Mouse (Mus musculus) cerebellum, adult 9-10 months (tissue): ENCODE data around the gene Atg2a.
"Not testable (repeated sequence)": the region's sequence is repeated elsewhere in the genome, so short reads cannot be mapped to it uniquely, and the experiment has no call there.

ENCODE experiments used
- DNase-seq: peaks from one replicate; pipeline ENCODE4 v3.0.0; 2022

Atg2a gene

DNA sequence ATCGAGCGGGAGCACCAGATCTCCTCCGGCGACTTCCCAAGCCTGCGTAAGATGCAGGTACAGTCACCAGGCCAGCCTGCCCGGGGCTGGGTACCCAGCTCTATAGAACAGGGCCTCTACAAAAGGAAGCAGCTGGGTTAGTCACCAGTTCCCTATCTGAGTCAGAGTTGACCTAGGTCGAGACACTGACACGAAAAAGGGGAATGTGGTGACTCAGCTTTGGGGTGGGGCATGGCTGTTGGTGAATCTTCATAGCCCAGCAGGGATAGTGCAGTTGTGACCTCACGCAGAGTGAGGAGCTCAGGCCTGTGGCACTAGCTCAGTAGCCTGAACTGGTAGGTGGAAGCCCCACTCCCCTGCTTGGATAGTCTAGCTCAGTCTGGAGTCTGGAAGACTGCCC is 56.2 kb downstream of the Atg2a start:
- DNase-seq: no peak

DNA sequence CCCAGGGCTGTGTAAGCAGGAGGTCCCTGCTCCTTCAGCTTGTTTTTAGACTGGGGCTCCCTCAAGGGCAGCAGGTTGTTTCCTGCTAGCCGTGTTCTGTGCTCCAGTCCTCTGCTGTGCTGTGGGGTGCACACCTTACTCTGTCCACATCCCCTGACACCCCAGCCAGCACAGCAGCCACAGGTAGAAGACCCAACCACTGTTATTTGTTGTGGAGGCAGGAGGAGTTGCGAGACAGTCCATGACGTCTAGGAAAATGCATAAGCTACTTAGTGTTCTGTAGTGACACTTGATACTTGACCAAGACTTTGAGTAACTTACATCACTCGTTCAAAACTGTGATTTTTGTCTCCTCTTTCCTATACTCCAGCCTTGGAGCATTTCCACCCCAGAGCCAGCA is 57.5 kb downstream of the Atg2a start:
- DNase-seq: no peak

DNA sequence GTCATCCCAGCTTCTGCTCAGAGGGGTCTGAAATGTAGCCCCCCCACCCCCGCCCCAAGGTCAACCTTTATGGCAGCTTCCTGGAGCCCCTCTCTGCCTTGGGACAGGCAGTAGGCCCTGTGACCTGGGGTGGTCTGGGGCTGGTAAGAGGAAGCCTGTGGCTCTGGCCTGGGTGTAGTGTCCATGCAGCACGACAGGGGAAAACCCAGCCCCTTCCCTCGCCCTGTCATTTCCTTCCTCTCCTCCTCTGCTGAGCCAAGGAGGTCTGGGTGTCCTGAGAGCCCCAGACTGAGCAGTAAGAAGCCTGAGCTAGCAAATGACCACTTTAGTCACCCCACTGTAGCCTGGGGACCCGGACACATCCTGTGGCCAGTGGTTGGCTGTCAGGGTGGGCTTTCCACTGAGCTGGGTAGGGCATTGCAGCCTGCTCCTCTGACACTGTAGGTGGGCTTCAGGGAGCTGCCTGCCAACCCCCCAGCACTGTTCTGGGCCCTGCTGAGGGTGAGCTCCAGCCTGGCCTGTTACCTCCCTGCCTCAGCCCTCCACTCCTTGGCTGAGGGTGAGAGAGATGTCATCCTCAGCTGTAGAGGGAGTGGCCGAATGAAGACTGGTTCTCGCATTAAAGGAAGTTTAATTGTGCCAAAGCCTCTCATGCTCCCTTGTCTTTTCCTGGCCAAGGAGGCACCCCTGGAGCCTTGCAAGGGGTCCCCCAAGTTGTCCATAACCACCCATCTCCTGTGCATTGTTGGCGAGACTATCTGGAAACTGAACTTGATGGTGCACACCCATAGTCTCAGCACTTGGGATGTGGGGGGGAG is 58.2 kb downstream of the Atg2a start:
- no peak for DNase-seq

GRCm38 (mm10) chr19:6300402-6300841 is 59.0 kb downstream of the Atg2a start:
- DNase-seq: peak; percentile 72

- no peak for DNase-seq
Measured at GRCm38 (mm10) chr19:6302114-6302513, 60.6 kb downstream of the Atg2a start.

DNA sequence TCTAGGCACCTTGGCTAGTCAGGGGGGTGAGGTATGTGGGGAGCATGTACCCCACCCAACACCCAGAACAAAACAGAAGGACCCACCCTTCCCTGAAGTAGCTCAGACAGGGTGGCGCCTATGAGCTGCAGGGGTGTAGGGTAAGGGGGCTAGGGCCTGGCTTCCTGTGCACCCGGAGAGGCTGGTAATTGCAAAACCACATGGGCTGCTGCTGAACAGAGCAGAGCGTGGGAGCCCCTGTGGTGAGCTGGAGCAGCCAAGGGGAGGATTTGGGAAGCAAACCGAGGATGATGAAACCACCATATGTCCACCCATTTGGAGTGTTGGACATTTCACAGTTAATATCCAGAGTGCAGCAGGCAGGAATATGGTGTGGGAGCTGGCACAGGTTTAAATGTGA is 61.1 kb downstream of the Atg2a start:
- DNase-seq: peak; percentile 94

DNA sequence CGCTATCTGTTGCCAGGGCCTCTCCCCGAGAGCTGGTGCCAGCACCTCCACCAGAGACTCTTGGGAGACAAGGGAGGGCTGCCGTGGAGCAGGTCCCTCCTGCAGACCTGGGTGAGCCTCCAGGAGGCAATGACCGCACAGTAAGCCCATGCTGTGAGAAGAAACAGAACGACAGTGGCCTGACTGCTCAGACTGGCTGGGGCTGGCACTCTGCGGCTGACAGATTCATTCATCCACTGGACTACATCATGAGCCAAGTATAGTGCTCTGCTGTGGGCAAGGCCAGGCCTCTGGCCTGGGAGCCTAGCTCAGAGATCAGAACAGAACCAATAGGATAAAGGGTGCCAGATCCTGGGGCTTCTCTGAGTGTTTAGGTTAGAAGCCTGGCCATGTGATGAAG is 62.4 kb downstream of the Atg2a start:
- DNase-seq: peak; percentile 74

DNA sequence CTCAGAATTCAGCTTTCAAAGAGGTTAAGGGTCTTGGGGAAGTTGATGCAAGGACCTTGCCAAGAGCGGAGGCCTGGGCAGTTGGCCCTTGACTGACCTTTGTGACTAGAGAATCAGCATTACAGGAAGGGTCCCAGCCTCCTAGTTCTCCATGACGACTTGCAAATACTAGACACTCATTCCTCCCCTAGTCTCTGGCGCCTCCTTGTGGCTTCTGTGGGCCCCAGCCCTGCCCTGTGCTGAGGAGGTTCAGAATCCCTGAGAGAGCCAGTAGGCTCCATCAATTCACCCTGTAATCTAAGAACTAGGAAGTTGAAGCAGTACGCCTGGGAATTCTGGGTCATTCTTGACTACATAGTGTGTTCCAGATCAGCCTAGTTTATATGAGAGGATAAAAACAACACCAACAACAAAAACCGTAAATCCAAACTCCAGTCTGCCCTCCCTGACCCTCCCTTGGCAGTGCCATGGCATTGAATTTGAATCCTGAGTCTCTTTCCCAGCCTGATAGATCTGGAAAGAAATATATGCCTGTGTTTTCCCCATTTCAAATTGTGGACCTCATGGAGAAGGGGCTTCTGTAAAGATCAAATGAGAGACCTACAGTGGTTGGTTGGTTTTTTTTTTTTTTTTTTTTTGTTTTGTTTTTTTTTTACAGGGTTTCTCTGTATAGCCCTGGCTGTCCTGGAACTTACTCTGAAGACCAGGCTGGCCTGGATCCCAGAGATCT is 63.5 kb downstream of the Atg2a start:
- DNase-seq: peak; percentile 95

DNA sequence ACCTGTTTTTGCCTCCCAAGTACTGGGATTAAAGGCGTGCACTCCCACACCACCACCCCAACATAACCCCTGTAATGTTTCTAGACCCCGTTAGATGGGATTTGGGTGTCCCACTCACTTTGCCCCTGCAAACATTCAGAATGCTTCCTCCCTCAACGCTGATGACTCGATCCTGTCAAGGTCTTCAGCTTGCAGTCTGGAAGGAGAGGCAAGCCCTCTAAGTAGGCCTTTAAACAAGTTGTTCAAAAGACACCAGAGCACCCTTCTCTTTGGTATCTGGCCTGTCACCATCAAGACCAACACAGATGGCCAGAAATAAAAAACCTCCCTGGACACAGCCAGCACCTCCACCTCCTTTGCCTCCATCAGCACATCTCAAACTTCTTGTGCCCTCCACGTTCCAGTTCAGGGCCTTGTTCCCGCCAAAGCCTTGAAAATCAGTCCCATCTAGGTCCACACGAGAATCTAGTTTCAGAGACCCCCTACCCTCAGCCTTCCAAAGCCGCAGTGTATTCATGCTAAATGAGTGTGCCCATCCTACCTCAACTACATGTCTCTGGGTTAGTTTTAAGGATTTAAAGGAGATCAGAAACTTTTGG is 64.1 kb downstream of the Atg2a start:
- peak; percentile 71 for DNase-seq

- DNase-seq: peak; percentile 90
Measured at GRCm38 (mm10) chr19:6306137-6306551, 64.7 kb downstream of the Atg2a start, which contains the start of gene Cdc42bpg. Gene Cdc42bpg (plus strand): TSS chr19:6306456.

DNA sequence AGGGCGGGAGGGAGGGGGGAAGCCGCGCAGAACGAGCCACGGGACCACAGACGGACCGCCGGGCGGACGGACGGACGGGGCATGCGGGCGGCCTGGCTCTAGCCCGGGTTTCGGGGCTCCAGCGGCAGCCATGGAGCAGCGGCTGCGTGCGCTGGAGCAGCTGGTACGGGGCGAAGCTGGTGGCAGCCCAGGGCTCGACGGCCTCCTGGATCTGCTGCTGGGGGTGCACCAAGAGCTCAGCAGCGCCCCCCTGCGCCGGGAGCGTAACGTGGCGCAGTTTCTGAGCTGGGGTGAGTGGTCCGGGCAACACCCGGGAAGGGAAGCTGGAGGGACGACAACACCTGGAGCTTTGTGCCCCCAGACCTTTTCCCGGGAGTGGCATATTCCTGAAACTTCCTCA is 65.1 kb downstream of the Atg2a start:
- peak; percentile 80 for DNase-seq

GRCm38 (mm10) chr19:6307733-6308531 is 66.5 kb downstream of the Atg2a start:
- DNase-seq: peak; percentile 80

- peak; percentile 72 for DNase-seq
Measured at GRCm38 (mm10) chr19:6310181-6310580, 68.7 kb downstream of the Atg2a start.

- DNase-seq: not testable (repeated sequence)
Measured at GRCm38 (mm10) chr19:6311783-6312182, 70.3 kb downstream of the Atg2a start.
